Mouse (Mus musculus): ENCODE measurements at regions not wholly inside any gene's neighbourhood (a gene's known extent, or its start where the extent isn't known, plus 50 kb on each side); places are given as distances from the start of the nearest gene placed in this dataset.

DNA sequence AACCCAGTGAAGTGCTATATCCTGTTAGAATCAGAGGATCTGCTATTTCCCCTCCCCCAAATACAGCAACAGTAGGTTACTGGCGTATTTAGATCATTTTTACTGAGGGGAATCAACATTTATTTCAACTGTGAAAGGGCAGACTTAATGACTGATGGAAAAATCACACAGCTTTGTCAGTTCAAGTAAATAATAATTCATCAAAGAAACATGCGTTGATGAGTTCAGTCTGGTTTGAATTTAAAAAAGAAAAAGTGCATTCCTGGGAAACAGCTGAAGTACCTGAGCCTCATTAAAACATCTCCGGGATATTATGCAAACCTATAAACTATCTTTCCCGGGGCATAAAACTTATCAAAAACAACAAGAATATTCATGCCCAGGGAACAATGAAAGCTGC, 497.7 kb upstream of the Marcks start:
- TF ChIP-seq CTCF (IDR thresholded peaks at IDR 0.05): no peak
- no peak for TF ChIP-seq EP300 (IDR thresholded peaks at IDR 0.05)
